Mouse (Mus musculus): ENCODE measurements around the gene Hist1h3h.

DNA sequence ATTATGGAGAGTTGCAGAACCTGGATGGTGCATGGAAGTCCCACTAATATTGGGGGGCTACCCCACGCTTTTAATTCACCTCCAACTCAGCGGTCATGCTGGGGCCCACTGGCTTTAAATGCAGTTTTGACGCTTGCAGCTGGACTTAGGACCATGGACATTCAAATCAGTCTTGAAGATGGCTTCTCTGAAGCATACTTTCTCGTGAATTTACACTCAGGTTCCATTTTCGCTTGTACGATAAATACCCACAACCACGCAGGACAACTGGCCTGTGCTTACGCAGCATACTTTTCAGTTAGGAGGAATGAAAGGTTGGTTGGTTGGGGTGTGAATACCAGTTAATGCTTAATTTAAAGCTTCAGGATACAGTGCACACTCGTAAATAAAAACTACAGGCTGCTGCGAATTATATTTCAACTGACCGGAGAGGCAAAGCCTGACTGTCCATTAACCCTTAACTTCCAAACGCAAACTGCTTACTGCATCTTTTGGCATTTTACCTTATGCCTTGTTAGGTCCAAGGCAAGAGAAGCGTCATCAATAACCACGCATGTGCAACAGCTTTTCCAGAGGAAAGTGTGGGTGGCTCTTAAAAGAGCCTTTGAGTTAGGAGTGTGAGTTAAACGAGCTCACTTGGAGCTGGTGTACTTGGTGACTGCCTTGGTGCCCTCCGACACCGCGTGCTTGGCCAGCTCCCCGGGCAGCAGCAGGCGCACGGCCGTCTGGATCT, 2.2 kb upstream of the Hist1h3h start:
- TF ChIP-seq CTCF (IDR thresholded peaks at IDR 0.05; ENCODE audit: insufficient read depth, low read length) (no peak), POLR2A (IDR thresholded peaks at IDR 0.05; ENCODE audit: borderline replicate concordance, extremely low read depth, low read depth, low read length) (no peak)

All from lung, adult 2 months (tissue).